Mouse (Mus musculus) limb, embryonic 11.5 days (tissue): ENCODE data around the gene Supt20. TPM values are rescaled to one million over a fixed set of nuclear protein-coding genes. Genes with fewer than 3 reads are reported as not detected.
A peak's percentile ranks its signal among the peaks of the same experiment; 100 is the strongest.

Experiments
- ATAC-seq: fragments of 200-750 bp; cut with Nextera tagmentation; 2 replicates; pipeline ENCODE4 v1.8.0; 2017; ENCODE audit warnings: low read depth; ENCODE audit not compliant: insufficient number of reproducible peaks, low FRiP score, low TSS enrichment
- DNase-seq: peaks from one replicate; pipeline ENCODE4 v3.0.0-alpha.2; 2015; ENCODE audit warnings: low spot score
- H3K27ac ChIP-seq: fragments of 300-500 bp; sonication (generic); replicated peaks from 2 replicates; pipeline ENCODE4 v1.5.1; 2014; ENCODE audit warnings: low read depth, mild to moderate bottlenecking, low read length
- H3K27me3 ChIP-seq: fragments of 300-500 bp; sonication (generic); 2 replicates; pipeline ENCODE4 v1.6.1; 2014; ENCODE audit warnings: mild to moderate bottlenecking, low read length, mixed read lengths; ENCODE audit not compliant: control insufficient read depth, insufficient read depth
- H3K36me3 ChIP-seq: fragments of 300-500 bp; sonication (generic); 2 replicates; pipeline ENCODE4 v1.6.1; 2014; ENCODE audit warnings: mild to moderate bottlenecking, low read length, moderate library complexity, mixed read lengths; ENCODE audit not compliant: control insufficient read depth, insufficient read depth
- H3K4me1 ChIP-seq: fragments of 300-500 bp; sonication (generic); 2 replicates; pipeline ENCODE4 v1.6.1; 2014; ENCODE audit warnings: low read length, mixed read lengths; ENCODE audit not compliant: control insufficient read depth, insufficient read depth
- H3K4me2 ChIP-seq: fragments of 300-500 bp; sonication (generic); 2 replicates; pipeline ENCODE4 v1.6.1; 2014; ENCODE audit warnings: low read depth, mild to moderate bottlenecking, moderate library complexity; ENCODE audit not compliant: severe bottlenecking
- H3K4me3 ChIP-seq: fragments of 300-500 bp; sonication (generic); 2 replicates; pipeline ENCODE4 v1.5.1; 2014; ENCODE audit warnings: low read depth, low read length
- H3K9ac ChIP-seq: fragments of 300-500 bp; sonication (generic); 2 replicates; pipeline ENCODE4 v1.6.1; 2014; ENCODE audit warnings: mild to moderate bottlenecking, low read length
- H3K9me3 ChIP-seq: fragments of 300-500 bp; sonication (generic); 2 replicates; pipeline ENCODE4 v1.6.1; 2016; ENCODE audit warnings: low read length; ENCODE audit not compliant: control insufficient read depth
- WGBS: fragments of 180-500 bp; shearing (Covaris S2); extraction: QIAGEN DNeasy Blood & Tissue Kit; methylation state at CpG from one replicate; pipeline ENCODE4 v1.1.7; 2014; 5-methylcytosine and 5-hydroxymethylcytosine counted together
- polyA plus RNA-seq: library from polyadenylated mRNA; unstranded; fragments of >200 nt; fragmentation: Nextera tagmentation; extraction: Ambion mirVana; gene quantifications from 2 replicates; pipeline ENCODE4 v1.2.1, GENCODE M21; 2014

Supt20 gene
- polyA plus RNA-seq, result 125 and 127 TPM in 2 replicates

GRCm38 (mm10) chr3:54692202-54693055, at the start of gene Supt20:
Gene Supt20, plus strand, starts transcription at chr3:54692807.
- WGBS, result 2% methylated on average over 65 of the region's 65 CpGs
- peak within 1 kb of the TSS; percentile 71 for H3K9ac ChIP-seq
- H3K4me3 ChIP-seq, result peak within 1 kb of the TSS; percentile 75
- DNase-seq (peak; percentile 94), ATAC-seq (peak; percentile 99)
- peak within 1 kb of the TSS; percentile 56 for H3K4me2 ChIP-seq
- no peaks in the 10 kb centered on the region; the same call in 1 of the 2 replicates for H3K36me3 ChIP-seq
- no peaks in the 10 kb centered on the region for H3K9me3 ChIP-seq
- no peaks in the 10 kb centered on the region for H3K4me1 ChIP-seq
- H3K27ac ChIP-seq, result 0 out of 2 replicates have a peak within 1 kb of the TSS, but pooled peaks have one; percentile 39
- H3K27me3 ChIP-seq, result no peaks in the 10 kb centered on the region

GRCm38 (mm10) chr3:54642851-54643250, 49.8 kb upstream of the Supt20 start:
- 91% methylated on average over 1 of the region's 1 CpGs for WGBS
- H3K4me1 ChIP-seq, result no peaks in the 10 kb centered on the region
- no peak overlapping the region for H3K4me2 ChIP-seq
- H3K27me3 ChIP-seq, result no peaks in the 10 kb centered on the region
- no peak overlapping the region for H3K27ac ChIP-seq
- H3K9ac ChIP-seq, result no peak overlapping the region
- H3K4me3 ChIP-seq, result no peak overlapping the region
- H3K36me3 ChIP-seq, result no peaks in the 10 kb centered on the region
- no peak for ATAC-seq
- no peaks in the 10 kb centered on the region for H3K9me3 ChIP-seq
- DNase-seq, result no peak

GRCm38 (mm10) chr3:54647583-54647982, 45.0 kb upstream of the Supt20 start:
- Histone ChIP-seq H3K9me3 (no peaks in the 10 kb centered on the region), H3K4me2 (no peak overlapping the region), H3K9ac (no peak overlapping the region), H3K4me3 (no peak overlapping the region), H3K27ac (no peak overlapping the region), H3K27me3 (no peaks in the 10 kb centered on the region), H3K36me3 (no peaks in the 10 kb centered on the region), H3K4me1 (no peaks in the 10 kb centered on the region)
- WGBS, result 83% methylated on average over 2 of the region's 2 CpGs
- ATAC-seq (no peak), DNase-seq (no peak)

- Histone ChIP-seq H3K9me3 (no peaks in the 10 kb centered on the region), H3K4me1 (no peaks in the 10 kb centered on the region), H3K9ac (no peak overlapping the region), H3K4me2 (no peak overlapping the region), H3K36me3 (no peaks in the 10 kb centered on the region), H3K27ac (no peak overlapping the region), H3K4me3 (no peak overlapping the region), H3K27me3 (no peaks in the 10 kb centered on the region)
- 88% methylated on average over 4 of the region's 4 CpGs for WGBS
- no peak for DNase-seq
- no peak for ATAC-seq
Measured at GRCm38 (mm10) chr3:54651576-54651975, 41.0 kb upstream of the Supt20 start.

- Histone ChIP-seq H3K4me2 (no peak overlapping the region), H3K36me3 (no peaks in the 10 kb centered on the region), H3K27me3 (no peaks in the 10 kb centered on the region), H3K9ac (no peak overlapping the region), H3K4me3 (no peak overlapping the region), H3K4me1 (no peaks in the 10 kb centered on the region), H3K27ac (no peak overlapping the region), H3K9me3 (no peaks in the 10 kb centered on the region)
- no peak for DNase-seq
- no peak for ATAC-seq
- 73% methylated on average over 1 of the region's 1 CpGs for WGBS
Measured at GRCm38 (mm10) chr3:54654169-54654568, 38.4 kb upstream of the Supt20 start.

GRCm38 (mm10) chr3:54657090-54657489, 35.5 kb upstream of the Supt20 start:
- H3K4me2 ChIP-seq, result no peak overlapping the region
- no peaks in the 10 kb centered on the region for H3K9me3 ChIP-seq
- no peak overlapping the region for H3K4me3 ChIP-seq
- no peaks in the 10 kb centered on the region for H3K36me3 ChIP-seq
- no peaks in the 10 kb centered on the region for H3K4me1 ChIP-seq
- no peak for DNase-seq
- no peak overlapping the region for H3K27ac ChIP-seq
- ATAC-seq, result no peak
- H3K9ac ChIP-seq, result no peak overlapping the region
- no peaks in the 10 kb centered on the region for H3K27me3 ChIP-seq
- WGBS, result 89% methylated on average over 3 of the region's 3 CpGs

GRCm38 (mm10) chr3:54657888-54658626, 34.5 kb upstream of the Supt20 start:
- DNase-seq, result no peak
- H3K4me2 ChIP-seq, result no peak overlapping the region
- H3K9me3 ChIP-seq, result no peaks in the 10 kb centered on the region
- H3K36me3 ChIP-seq, result no peaks in the 10 kb centered on the region
- no peak for ATAC-seq
- H3K27ac ChIP-seq, result no peak overlapping the region
- H3K4me1 ChIP-seq, result no peaks in the 10 kb centered on the region
- H3K4me3 ChIP-seq, result no peak overlapping the region
- H3K27me3 ChIP-seq, result no peaks in the 10 kb centered on the region
- no peak overlapping the region for H3K9ac ChIP-seq
- 79% methylated on average over 6 of the region's 6 CpGs for WGBS

- WGBS, result 91% methylated on average over 2 of the region's 2 CpGs
- Histone ChIP-seq H3K36me3 (no peaks in the 10 kb centered on the region), H3K27me3 (no peaks in the 10 kb centered on the region)
Measured at GRCm38 (mm10) chr3:54659736-54660135, 32.9 kb upstream of the Supt20 start.

More at GRCm38 (mm10) chr3:54659736-54660135, 32.9 kb upstream of the Supt20 start:
- Histone ChIP-seq H3K9ac (no peak overlapping the region), H3K9me3 (no peaks in the 10 kb centered on the region), H3K4me1 (no peaks in the 10 kb centered on the region), H3K4me2 (no peak overlapping the region), H3K27ac (no peak overlapping the region), H3K4me3 (no peak overlapping the region)
- ATAC-seq, result no peak
- no peak for DNase-seq
